Mouse (Mus musculus) spleen, postnatal 0 days (tissue): Measurements from ENCODE around the gene Ppp1r27. TPM values are rescaled to one million over a fixed set of nuclear protein-coding genes. Genes with fewer than 3 reads are reported as not detected.

ENCODE experiments used
- polyA plus RNA-seq: library from polyadenylated mRNA; unstranded; fragments of >200 nt; fragmentation: Nextera tagmentation; extraction: Ambion mirVana; gene quantifications from 2 replicates; pipeline ENCODE4 v1.2.1, GENCODE M21; 2015

Gene Ppp1r27
- not detected in 2 replicates for polyA plus RNA-seq

GRCm38 (mm10) chr11:120550810-120551440, at the start of gene Ppp1r27:
Gene Ppp1r27 (minus strand): TSS chr11:120551132.

DNA sequence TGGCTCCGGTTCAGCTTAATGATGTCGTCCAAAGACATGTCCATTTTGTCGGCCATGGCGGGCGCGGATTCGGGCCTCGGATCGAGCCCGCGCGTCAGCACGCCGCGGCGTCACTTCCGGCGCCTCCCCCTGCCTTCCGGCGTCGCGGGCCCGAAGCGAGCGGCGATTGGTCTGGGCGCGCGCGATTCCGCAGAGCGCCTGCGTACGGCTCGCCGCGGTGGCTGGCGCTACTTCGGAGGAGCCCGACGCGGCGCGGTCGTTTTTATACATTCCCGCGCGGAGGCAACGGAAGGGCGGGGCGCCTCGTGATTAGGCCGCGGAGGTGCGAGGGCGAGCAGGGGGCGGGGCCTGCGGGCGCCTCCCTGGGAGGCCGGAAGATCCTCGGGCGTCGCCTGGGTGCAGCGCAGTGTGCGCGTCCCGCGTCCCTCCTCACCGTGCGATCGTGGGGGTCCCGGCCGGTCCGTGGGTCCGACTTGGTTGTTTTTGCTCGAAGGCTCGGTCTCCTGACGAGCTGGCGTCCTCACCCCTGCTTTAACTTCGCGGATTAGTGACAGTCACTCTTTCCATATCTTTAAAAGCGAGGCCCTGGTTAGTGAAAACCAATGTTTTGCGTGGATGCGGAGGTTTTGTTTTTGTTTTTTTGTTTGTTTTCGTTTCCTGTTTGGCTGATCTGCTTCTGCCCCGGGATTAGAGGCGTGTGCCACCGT, 47.5 kb upstream of the Ppp1r27 start, which contains the start of the genes Alyref and Anapc11:
Alyref (minus strand) TSS at position 83 of the 707 bp plus-strand sequence.
Anapc11 (plus strand) TSS at position 139 of the 707 bp plus-strand sequence.

DNA sequence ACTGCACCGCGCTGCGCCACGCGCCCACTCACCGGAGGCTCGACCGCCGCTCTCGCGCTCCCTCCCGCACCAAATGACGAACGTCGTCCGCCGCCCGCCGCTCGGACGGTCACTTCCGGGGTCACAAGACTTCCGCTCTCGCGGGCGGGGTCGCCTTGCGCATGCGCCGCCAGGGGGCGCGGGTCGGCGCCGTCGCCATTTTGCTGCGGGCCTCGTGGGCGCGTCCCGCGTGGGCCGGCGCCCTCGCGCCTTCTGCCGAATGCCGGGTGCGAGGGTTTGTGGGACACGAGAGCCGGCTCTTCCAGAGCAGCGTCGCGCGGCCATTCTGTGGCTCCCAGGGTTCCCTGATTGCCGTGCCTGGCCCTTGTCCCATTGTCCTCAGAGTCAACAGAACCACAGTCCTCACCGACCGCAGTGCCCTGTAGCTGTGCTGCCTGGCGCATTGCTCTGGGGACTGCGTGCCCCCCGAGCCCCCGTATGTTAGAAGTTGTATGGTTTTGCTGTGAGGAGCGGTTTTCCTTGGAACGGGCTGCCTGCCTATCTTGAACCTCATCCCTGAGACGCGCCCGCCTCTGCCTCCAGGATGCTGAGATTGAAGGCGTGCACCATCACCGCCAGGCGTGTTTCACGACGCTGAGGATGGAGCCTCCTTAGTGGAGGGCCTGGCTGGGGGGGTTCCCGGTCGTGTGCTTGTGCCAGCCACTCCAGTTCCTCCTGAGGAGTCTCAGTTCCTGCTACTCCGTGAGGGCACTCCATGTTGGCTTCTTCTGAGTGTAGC, 30.7 kb upstream of the Ppp1r27 start, which contains the start of gene Arhgdia:
Arhgdia (minus strand) TSS at position 135 of the 778 bp plus-strand sequence.

DNA sequence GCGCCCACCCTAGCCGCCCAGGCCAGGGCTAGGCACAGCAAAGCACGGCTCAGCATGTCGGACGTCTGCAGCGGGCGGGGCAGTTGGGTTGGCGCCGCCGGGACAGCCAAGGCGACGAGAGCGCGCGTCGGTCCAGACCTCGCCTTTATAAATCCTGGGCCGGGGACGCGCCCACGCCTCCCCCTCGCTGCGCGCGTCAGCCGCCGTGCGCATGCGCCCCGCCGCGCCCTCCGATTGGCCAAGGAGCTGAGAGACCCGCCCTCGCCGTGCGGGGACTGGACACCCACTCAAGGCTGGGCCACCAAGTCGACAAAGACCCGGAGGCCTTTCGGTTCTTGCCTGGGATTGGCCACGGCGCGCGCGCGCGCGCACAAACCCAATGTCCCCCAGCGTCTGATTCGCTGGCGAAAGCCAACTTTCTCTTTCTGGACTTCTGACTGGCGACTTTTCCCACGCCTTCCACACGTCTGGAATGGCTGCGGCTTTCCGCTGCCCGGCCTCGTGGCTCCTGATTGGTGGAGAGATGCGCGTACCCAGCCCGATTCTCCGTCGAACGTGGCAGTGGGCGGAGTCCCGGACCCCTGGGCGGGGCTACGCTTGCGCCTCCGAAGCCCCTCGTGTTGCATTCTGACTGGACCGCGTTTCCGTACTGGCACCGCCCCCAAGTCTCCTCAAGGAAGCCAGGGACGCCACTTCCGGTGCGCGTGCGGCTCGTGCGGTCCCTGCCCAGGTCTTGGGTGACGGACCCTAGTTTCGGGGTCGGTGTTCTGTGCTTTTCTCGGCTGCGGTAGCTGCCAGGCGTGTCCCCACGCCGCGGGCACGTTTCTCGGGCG, 22.0 kb upstream of the Ppp1r27 start, which contains the start of gene P4hb:
P4hb (minus strand) TSS at position 502 of the 833 bp plus-strand sequence.

DNA sequence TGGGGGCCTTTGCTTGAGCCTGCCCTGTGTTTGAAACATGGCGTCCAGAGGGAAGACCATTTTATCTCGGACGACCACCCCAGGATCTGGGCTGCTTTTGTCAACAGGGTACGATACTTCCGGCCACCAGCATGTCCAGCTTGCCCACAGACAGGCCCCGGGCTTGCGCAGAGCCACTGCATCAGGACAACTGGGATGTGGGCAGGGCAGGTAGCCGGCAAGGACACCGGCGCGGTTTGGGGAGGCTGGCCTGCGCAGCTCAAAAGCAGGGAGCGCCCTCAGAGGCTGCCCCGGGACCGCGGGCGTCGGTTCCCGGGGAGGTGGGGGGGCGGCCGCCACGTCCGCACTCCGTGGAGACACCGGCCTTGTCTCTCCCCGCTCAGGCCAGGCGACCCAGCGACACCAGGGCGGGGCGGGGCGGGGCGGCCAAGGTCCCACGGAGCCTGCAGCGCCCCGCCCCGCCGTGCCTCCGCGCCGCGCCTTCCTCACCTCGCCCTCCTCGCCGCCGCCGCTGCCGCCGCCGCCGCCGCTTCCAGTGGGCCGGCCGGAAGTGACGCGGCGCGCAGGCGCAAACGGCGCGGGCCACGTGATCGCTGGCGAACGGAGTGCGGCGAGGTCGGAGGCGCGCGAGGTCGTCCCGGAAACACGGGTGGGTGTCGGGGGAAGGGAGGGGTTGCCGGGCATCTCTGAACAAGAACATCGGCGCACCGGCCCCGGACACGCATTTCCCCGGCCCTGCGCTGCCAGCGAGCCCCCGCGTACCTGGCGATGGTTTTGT, 1.6 kb downstream of the Ppp1r27 start, which contains the start of gene Mcrip1:
Mcrip1 (minus strand) TSS at position 560 of the 778 bp plus-strand sequence.

DNA sequence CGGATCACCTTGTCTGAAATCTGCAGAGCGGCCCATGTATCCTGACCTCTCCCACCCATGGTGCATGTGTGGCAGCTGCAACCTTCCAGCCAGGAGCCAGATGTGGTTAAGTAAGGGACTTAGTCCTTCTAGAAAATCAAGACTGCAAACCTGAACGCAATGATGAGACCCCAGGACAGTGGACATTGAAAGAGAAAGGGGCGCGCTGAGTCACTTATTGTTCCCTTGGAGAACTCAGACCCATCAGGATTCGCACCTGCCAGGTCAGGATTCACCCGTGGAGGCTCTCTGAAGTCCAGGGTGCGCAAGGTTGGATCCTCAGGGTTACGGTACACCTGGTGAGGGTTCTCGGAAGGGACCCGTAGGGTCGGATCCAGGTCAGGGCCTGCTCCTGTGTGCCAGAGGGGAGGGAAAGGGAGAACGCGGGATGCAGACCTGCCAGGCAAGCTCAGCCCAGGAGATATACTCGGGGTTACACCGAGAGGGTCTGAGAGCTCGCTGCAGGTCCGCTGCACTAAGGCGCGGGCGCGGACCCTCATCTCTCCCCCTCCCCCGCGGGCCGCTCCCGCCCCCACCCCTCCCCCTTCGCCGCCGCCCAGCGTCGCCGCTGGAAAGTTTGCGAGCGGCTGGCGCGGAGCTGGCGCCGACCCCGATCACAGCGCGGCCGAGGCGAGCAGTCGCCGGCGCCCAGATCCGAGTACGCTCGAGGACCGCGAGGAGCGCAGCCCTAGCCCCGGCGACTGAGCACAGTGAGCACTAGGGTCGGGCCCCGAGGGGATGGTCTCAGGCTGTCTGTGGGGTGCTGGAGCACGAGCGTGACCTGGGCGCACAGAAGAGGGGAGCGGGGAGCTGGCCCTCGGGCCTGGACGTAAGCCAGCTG, 20.6 kb downstream of the Ppp1r27 start, which contains the start of gene Gcgr:
Gcgr (plus strand) TSS at position 615 of the 880 bp plus-strand sequence.

Other genes starting within 250 kb of the Ppp1r27 start
- 706 and 868 TPM in 2 replicates for gene Actg1, start 202.6 kb downstream of the Ppp1r27 start, polyA plus RNA-seq
- 0.29 and 0.52 TPM in 2 replicates for gene Fscn2, start 189.6 kb downstream of the Ppp1r27 start, polyA plus RNA-seq
- gene Faap100, start 172.4 kb downstream of the Ppp1r27 start, polyA plus RNA-seq, result 11.0 and 12.8 TPM in 2 replicates
- 19.0 and 19.5 TPM in 2 replicates for gene Nploc4, start 113.4 kb downstream of the Ppp1r27 start, polyA plus RNA-seq
- gene Tspan10, start 108.5 kb downstream of the Ppp1r27 start, polyA plus RNA-seq, result 0.07 TPM in 1 of 2 replicates, not detected in the other
- 0.12 and 0.16 TPM in 2 replicates for gene Pde6g, start 97.6 kb downstream of the Ppp1r27 start, polyA plus RNA-seq
- gene Oxld1, start 93.1 kb downstream of the Ppp1r27 start, polyA plus RNA-seq, result 11.2 and 15.7 TPM in 2 replicates
- gene Ccdc137, start 93.0 kb downstream of the Ppp1r27 start, polyA plus RNA-seq, result 24.2 and 24.8 TPM in 2 replicates
- 22.7 TPM in 2 replicates for gene Arl16, start 83.5 kb downstream of the Ppp1r27 start, polyA plus RNA-seq
- gene Mrpl12, start 66.5 kb downstream of the Ppp1r27 start, polyA plus RNA-seq, result 99.2 and 107 TPM in 2 replicates
- gene Slc25a10, start 59.3 kb downstream of the Ppp1r27 start, polyA plus RNA-seq, result 16.9 and 18.6 TPM in 2 replicates
- 0.13 TPM in 1 of 2 replicates, not detected in the other for gene Gcgr, start 20.4 kb downstream of the Ppp1r27 start, polyA plus RNA-seq
- gene Mcrip1, start 1.4 kb downstream of the Ppp1r27 start, polyA plus RNA-seq, result 76.2 and 89.7 TPM in 2 replicates
- 206 and 241 TPM in 2 replicates for gene P4hb, start 22.1 kb upstream of the Ppp1r27 start, polyA plus RNA-seq
- 234 and 266 TPM in 2 replicates for gene Arhgdia, start 30.5 kb upstream of the Ppp1r27 start, polyA plus RNA-seq
- gene Alyref, start 47.2 kb upstream of the Ppp1r27 start, polyA plus RNA-seq, result 381 and 432 TPM in 2 replicates
- 120 and 128 TPM in 2 replicates for gene Anapc11, start 47.3 kb upstream of the Ppp1r27 start, polyA plus RNA-seq
- 2.7 and 5.2 TPM in 2 replicates for gene Npb, start 57.3 kb upstream of the Ppp1r27 start, polyA plus RNA-seq
- 48.5 and 54.1 TPM in 2 replicates for gene Pcyt2, start 66.8 kb upstream of the Ppp1r27 start, polyA plus RNA-seq
- 49.4 and 54.1 TPM in 2 replicates for gene Sirt7, start 74.1 kb upstream of the Ppp1r27 start, polyA plus RNA-seq
- 40.0 and 41.2 TPM in 2 replicates for gene Mafg, start 82.5 kb upstream of the Ppp1r27 start, polyA plus RNA-seq
- 3.5 and 5.2 TPM in 2 replicates for gene Pycr1, start 92.6 kb upstream of the Ppp1r27 start, polyA plus RNA-seq
- gene Myadml2, start 97.0 kb upstream of the Ppp1r27 start, polyA plus RNA-seq, result 0.23 and 0.29 TPM in 2 replicates
- gene Notum, start 110.0 kb upstream of the Ppp1r27 start, polyA plus RNA-seq, result not detected in 2 replicates
- 60.0 and 64.9 TPM in 2 replicates for gene Aspscr1, start 121.8 kb upstream of the Ppp1r27 start, polyA plus RNA-seq
- gene Cenpx, start 162.6 kb upstream of the Ppp1r27 start, polyA plus RNA-seq, result 143 and 147 TPM in 2 replicates
- gene Lrrc45, start 162.8 kb upstream of the Ppp1r27 start, polyA plus RNA-seq, result 12.3 and 13.8 TPM in 2 replicates
- gene Rac3, start 170.3 kb upstream of the Ppp1r27 start, polyA plus RNA-seq, result 3.1 and 3.6 TPM in 2 replicates
- 9.0 and 14.8 TPM in 2 replicates for gene Dcxr, start 176.1 kb upstream of the Ppp1r27 start, polyA plus RNA-seq
- gene Cbr2, start 181.0 kb upstream of the Ppp1r27 start, polyA plus RNA-seq, result 1.2 and 3.8 TPM in 2 replicates
- 3.8 and 5.0 TPM in 2 replicates for gene Hmga1b, start 211.7 kb upstream of the Ppp1r27 start, polyA plus RNA-seq
- 11.9 and 13.8 TPM in 2 replicates for gene Rfng, start 233.1 kb upstream of the Ppp1r27 start, polyA plus RNA-seq
- 73.2 and 75.4 TPM in 2 replicates for gene Gps1, start 233.1 kb upstream of the Ppp1r27 start, polyA plus RNA-seq
- gene Dus1l, start 245.3 kb upstream of the Ppp1r27 start, polyA plus RNA-seq, result 58.0 and 60.3 TPM in 2 replicates